Mouse (Mus musculus) central nervous system, embryonic 18 days (tissue): ENCODE results near the gene Trim65. TPM values are rescaled to one million over a fixed set of nuclear protein-coding genes. Genes with fewer than 3 reads are reported as not detected.

Experiments
- polyA plus RNA-seq: library from polyadenylated mRNA; depleted of rRNA; stranded (reverse); fragments of >200 nt; gene quantifications from 2 replicates; pipeline ENCODE4 v1.2.3, GENCODE M21; 2012; rRNA removed

Trim65 gene
- 3.0 and 3.3 TPM in 2 replicates for polyA plus RNA-seq

DNA sequence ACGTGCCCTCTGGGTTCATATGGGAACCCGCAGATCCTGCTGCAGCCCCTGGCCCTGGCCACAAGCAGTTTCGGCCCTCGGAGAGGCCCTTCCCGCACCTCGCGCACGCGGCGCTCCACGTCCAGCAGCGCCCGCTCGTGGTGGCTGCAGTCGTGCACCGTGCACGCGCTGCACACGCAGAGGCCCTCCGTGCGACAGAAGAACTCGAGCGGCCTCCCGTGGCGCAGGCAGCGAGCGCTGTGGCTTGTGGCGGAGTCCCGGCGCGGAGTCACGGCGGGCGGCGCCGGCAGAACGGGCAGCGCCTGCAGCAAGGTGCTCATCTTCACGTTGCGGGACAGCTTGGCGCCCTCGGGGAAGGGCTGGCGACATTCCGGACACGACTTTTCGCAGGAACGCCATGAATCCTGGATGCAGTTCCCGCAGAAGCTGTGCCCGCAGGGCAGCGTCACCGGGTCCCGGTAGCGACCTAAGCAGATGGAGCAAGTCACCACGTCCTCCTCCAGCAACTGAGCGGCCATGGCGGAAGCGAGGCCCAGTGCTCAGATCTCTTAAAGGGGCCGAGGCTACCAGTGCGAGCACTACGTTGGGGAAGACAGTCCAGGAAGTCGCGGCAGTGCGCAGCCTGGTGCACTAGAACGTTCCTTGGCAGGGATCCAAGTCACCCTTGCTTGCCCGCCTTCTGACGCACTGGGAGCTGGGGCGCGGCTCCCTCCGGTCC lies at the start of gene Trim65:
Gene Trim65 (minus strand): TSS at position 641 of the 718 bp plus-strand sequence.

DNA sequence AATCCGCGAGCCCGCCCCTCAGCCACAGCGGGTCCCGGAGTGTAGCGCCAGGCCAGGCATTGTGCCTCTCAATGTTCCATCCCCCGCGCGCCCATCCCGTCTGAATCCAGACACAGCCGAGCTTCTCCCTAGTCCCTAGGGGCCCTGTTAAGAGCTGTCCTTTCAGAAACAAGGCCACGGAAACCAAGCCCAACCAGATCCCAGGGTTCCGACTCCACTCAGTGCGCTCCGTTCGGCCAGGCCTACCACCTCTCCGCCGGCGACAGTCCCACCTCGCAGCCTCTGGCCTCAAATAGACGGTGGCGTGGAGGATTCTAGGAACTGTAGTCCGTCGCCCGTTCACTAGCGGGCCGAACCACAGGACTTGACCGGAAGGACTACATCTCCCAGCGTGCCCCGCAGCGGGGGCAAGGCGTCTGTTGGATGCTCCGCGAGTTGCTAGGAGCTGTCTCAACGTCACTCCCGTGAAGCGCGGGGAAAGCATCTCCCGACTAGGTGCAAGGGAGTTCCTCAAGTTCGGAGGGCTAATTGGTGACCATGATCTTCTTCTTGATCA lies 37.0 kb upstream of the Trim65 start, which contains the start of gene Fbf1:
Gene Fbf1 (minus strand): TSS at position 283 of the 556 bp plus-strand sequence.

DNA sequence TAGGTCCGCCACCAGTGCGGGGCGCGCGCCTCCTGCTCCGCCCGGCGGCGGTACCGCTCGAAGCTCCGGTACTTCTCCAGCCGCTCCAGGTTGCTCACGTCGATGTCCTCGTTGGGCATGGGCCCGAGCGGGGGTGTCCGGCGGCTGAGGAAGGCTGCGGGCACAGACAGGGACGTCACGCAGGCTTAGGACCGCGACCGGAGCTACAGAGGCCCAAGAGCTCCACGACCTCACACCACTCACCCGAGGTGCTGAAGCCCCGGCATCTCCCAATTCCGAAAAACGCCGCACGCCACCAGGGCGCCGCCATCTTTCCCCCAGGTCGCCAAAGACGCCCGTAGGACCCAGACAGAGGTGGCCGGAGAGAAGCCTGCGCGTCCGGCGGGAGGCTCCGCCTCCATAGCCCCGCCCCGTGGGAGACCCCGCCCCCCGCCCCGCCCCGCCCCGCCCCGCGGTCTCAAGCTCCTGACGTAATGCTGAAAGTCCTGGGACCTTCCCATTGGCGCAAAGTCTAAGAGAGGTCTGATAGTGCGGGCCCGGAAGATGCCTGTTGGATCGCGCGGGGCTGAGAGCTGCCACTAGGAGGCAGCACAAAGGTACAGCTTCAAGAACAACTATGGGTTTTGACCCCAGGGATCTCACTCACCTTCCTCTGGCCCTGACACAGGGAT lies 7.7 kb upstream of the Trim65 start, which contains the start of gene Mrpl38:
Gene Mrpl38 (minus strand): TSS at position 401 of the 671 bp plus-strand sequence.

DNA sequence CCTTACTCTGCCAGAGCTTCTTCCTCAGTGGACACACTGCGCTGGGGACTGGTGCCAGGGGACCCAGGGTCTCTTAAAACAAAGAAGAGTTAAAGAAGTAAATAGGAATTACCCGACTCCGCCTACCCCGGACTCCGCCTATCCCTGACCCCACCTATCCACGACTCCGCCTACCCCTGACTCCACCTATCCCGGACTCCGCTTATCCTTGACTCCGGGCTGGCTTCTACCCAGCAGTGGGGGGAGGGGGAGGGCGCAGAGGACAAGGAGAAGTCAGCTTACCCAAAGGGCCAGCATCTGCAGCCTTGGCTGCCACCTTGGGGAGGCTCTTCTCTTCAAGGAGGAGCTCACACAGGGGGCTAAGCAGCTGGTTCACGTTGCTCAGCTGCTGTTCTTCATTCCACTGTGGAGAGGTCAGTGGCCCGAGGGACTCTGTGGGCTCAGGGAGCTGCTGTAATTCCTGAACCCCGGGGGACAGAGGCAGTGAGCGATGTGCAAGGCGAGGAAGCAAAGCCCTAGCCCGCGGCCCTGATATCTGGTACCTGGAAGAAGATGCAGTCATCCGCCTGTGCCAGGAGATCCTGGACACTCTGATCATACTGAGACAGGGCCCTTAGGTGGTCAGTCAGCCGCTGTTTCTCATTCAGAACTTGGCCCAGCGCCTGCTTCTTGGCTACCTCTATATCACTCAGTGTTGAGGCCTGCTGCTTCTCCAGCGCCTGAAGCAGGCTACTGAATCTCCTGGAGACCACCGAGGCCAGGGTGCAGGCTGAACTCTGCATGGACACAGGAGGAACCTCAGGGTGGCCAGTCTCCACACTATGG lies 3.6 kb downstream of the Trim65 start, which contains the start of gene Trim47:
Gene Trim47 (minus strand): TSS at position 55 of the 825 bp plus-strand sequence.

DNA sequence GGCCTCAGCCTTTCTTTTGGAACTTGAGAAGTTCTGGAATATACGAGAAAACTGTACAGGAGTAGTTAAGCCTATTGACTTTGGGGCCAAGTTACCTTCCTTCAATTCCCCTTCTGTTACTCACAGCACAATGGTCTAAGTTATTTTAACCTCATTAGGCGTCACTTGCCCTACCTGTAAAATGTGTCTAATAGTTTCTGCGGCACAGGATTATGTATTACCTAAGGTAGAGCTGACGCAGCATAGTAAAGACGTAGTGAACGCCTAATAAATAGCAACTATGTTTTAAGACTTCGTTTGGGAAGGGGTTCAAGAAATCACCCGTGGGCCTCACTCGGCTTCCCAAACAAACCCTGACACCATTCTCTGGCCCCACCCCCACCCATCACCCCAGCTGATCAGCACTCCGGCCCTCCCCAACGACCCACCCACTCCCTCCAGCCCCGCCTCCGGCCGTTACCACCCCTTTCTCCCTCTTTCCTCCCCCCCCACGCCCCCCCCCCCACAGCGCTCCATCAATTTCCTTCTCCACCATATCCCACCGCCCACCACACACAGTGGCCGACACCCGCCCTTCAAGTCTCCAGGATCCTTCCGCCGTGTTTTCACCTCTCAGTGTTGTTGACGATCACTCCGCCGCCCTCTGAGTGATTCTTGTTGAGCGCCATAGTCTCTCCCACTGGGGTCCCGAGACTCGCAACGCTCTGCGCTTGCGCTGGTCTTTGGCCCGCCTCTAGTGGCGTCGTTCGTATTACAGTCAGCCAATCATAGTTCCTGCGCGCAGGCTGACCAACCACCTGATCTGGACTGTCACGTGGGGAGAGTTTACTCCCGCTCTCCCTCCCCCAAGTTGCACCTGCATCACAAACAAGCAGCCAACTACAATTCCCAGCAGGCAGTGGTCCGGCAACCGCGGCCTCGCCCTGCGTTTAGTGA lies 44.4 kb downstream of the Trim65 start, which contains the start of gene Wbp2:
Gene Wbp2 (minus strand): TSS at position 738 of the 936 bp plus-strand sequence.

DNA sequence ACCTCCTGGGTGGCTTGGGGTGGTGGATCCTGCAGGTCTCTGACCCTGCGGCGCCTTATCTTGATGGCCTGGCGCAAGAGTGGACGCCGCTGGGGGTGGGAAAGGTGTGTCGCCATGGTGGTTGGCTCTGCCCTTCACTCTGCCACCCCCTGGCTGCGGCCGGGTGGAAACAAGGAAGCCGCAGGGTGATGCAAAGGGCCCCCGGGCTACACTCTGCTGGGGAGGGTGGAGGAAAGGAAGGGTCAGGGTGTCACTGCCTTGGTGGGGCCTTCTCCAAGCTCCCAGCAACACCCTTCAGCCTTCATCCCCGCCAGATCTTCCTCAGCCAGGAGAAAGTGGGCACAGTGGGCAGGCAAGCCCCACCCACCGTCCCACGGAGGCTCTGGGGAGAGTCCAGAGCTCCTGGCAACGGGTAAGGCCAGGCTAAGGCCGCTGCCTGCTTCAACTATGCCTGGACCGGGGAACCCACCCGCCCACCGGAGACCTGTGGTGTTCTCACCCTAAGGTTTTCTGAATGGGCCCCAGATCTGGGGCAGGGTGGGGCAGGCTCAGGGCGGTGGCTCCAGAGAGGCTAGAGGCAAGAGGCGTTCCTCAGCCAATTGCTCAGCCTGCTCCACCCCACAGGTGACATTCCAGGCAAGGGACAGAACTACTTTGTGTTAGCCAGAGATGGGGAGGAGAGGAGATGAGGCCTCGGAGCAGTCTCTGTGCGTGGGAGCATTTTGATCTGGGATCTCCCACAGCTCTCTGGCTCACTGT lies 53.3 kb downstream of the Trim65 start, which contains the start of gene Unc13d:
Gene Unc13d (minus strand): TSS at position 516 of the 759 bp plus-strand sequence.

Other genes with a start within 250 kb of the Trim65 start
- gene Smim5, start 231.2 kb downstream of the Trim65 start, polyA plus RNA-seq: 0.31 and 2.1 TPM in 2 replicates
- gene Smim6, start 219.1 kb downstream of the Trim65 start, polyA plus RNA-seq: 0.11 TPM in 1 of 2 replicates, not detected in the other
- gene Sap30bp, start 197.8 kb downstream of the Trim65 start, polyA plus RNA-seq: 60.5 and 68.3 TPM in 2 replicates
- 25.8 and 28.1 TPM in 2 replicates for gene Recql5, start 197.7 kb downstream of the Trim65 start, polyA plus RNA-seq
- 1.1 and 1.2 TPM in 2 replicates for gene Itgb4, start 156.4 kb downstream of the Trim65 start, polyA plus RNA-seq
- 36.4 TPM in 2 replicates for gene Galk1, start 118.4 kb downstream of the Trim65 start, polyA plus RNA-seq
- gene H3f3b, start 103.2 kb downstream of the Trim65 start, polyA plus RNA-seq: 867 and 875 TPM in 2 replicates
- 48.3 and 48.5 TPM in 2 replicates for gene Unk, start 100.8 kb downstream of the Trim65 start, polyA plus RNA-seq
- gene Unc13d, start 53.2 kb downstream of the Trim65 start, polyA plus RNA-seq: 0.57 and 0.70 TPM in 2 replicates
- 132 and 148 TPM in 2 replicates for gene Wbp2, start 44.1 kb downstream of the Trim65 start, polyA plus RNA-seq
- 8.4 and 9.3 TPM in 2 replicates for gene Trim47, start 3.9 kb downstream of the Trim65 start, polyA plus RNA-seq
- 31.1 and 35.5 TPM in 2 replicates for gene Mrpl38, start 7.7 kb upstream of the Trim65 start, polyA plus RNA-seq
- gene Fbf1, start 37.0 kb upstream of the Trim65 start, polyA plus RNA-seq: 150 and 152 TPM in 2 replicates
- 57.2 and 60.7 TPM in 2 replicates for gene Ten1, start 67.7 kb upstream of the Trim65 start, polyA plus RNA-seq
- gene Acox1, start 67.9 kb upstream of the Trim65 start, polyA plus RNA-seq: 89.6 and 91.1 TPM in 2 replicates
- 0.95 and 1.3 TPM in 2 replicates for gene Evpl, start 106.9 kb upstream of the Trim65 start, polyA plus RNA-seq
- 65.6 and 66.3 TPM in 2 replicates for gene Srp68, start 143.1 kb upstream of the Trim65 start, polyA plus RNA-seq
- 0.21 and 0.25 TPM in 2 replicates for gene Galr2, start 149.8 kb upstream of the Trim65 start, polyA plus RNA-seq
- gene Exoc7, start 176.1 kb upstream of the Trim65 start, polyA plus RNA-seq: 83.4 and 97.8 TPM in 2 replicates
- gene Foxj1, start 204.3 kb upstream of the Trim65 start, polyA plus RNA-seq: 12.1 and 16.5 TPM in 2 replicates